Mouse (Mus musculus): ENCODE measurements at regions not wholly inside any gene's neighbourhood (a gene's known extent, or its start where the extent isn't known, plus 50 kb on each side); places are given as distances from the start of the nearest gene placed in this dataset.

DNA sequence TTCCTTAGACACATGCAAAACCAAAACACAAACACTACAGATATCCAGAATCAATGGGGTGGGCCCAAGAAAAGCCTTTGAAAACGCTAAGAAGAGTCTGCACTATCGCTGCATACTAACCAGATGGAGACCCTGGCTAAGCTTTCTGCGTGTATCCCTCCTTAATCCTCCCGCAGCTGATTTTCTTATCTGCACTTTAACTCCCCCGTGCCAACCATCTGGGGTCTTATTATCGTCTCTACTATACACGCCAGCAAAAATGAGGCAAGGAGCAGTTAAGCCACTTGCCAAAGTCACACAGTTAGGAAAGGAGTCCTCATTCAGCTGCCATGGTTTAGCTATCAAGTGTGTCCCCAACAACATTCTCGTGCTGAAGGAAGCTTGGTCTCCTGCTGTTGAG lies 258.4 kb downstream of the Gm12728 start:
- DNase-seq = no peak

DNA sequence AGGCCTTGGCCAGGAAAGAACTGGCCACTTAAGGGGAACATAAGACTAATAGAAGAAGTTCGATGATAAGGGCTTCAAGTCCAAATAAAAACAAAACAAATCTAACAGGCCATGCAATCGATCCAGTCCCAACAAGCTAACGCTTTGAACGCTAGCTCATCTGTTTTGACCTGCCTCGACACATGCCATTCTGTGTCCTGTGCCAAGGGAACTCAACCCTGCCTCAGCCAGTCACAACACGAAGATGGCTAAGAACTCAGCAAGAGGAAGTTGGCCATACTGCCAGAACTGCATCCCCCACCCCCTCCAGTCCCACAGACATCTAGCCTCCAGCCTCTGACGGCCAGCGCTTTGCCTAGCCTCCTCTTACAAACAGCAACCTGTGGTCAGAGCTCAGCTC lies 259.1 kb downstream of the Gm12728 start:
- no peak for DNase-seq

DNA sequence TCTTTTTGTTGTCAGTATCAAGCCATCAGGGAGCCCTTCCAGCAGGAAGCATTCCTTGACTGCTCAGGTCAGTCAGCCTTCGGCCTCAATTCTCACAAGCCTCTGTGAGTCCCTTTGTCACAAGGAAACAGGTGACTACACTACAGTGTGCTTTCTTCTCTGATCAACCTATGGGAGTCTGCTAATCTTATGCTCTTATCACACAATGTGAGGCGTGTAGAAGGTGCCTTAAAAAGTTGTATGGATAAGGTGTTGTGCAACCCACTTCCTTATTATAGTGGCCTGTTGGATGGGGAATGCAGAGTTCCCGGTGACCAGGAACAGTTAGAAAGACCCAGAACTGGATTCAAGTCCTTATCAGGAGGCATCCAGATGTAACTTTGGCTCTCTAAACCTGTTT lies 260.2 kb downstream of the Gm12728 start:
- no peak for DNase-seq

DNA sequence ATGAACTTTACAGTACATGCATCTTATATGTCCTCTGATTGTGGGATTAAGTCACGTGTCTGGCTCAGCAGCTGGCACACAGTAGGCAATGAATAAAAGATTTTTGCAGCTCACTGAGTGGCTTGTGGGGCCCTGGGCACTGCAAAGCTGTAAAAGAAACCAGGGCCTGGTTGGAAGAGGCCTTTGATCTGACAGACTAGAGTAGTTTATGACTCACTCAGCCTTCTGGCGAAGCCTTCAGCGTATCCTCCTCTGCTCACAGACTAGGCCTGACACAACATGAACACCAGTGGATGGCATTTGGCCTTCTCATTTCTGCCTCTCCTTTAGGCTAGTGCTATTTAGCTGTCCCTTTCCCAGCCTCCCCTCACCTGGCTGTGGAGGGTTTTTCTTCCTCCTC lies 260.6 kb downstream of the Gm12728 start:
- DNase-seq = no peak

DNA sequence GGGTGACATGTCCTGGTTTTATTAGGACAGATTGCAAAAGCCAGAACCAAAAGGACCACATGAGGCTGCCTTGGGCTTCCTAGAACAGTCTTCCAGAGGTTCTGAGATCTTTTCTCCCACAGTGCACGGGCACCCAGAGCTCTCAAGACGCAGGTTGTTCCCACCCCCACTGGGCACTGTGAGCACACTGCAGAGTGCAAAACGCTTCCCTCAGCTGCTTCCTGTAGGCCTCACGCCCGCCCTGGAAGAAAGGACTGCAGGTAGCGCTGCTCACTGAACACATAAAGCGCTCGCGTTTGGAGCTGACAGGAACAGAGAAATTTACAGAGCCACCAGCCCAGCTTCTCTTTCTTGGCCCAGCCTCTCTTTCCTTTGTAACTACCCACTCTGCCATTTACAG lies 262.5 kb upstream of the Usp24 start:
- DNase-seq = no peak

DNA sequence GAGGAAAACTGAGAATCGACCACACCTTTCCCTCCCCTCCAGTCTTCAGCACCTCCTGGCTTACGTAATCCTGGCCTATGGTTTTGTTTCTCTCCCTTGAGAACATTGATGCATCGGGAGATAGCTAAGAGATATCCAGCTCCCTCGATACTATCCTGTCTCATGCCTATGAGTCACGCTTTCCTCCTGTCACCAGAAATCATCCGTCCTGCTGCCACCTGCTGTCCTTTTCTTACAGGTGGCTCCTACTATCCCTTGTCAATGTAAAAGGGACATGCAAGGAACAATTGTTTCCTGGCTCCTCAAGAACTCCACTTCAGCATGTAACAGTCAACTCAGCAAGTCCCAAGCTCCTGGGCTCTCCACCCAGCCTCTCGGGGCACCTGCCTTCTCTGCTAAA lies 261.7 kb upstream of the Usp24 start:
- DNase-seq = no peak

DNA sequence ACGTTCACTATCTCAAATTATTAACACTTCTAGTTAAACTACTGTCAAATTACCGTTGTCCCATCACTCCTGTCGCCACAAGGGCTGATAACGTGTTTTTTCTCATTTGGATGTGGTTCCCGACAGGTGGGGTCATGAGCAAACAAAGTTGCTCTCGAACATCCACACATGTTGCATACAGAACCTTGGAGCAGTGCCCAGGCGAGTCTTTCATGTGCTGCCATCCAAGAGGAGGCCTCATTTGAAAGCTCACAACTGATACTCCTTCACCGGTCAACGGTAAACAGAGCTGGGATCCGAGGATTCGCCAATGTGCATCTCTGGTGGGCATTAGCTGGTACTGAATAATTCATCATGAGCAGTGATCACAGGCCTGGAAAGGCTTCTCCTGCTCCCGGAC lies 253.4 kb upstream of the Usp24 start:
- DNase-seq = no peak

DNA sequence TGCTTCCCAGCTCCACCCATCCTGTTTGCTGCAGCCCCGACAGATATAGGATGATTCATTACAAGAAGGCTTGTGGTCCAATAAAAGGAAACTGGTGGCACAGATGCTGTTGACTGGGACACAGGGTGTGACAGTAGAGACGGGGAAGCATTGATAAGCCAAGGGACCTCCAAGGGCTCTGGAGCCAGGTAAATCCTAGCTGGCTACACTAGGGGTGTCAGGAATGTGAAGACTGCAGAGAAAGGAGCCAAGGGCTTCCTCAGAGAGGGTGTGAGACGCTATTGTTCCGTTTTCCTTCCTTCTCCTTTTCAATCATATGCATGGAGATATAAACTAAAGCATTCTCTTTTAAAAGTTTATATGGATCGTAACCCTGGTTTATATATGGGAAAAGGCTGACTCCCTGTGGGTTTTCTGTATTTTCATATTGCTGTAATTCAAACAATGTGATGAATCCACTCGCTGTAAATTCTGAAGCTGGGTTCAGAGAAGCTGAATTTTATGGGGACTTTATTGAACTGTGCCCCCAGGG lies 252.1 kb upstream of the Usp24 start:
- DNase-seq = no peak

DNA sequence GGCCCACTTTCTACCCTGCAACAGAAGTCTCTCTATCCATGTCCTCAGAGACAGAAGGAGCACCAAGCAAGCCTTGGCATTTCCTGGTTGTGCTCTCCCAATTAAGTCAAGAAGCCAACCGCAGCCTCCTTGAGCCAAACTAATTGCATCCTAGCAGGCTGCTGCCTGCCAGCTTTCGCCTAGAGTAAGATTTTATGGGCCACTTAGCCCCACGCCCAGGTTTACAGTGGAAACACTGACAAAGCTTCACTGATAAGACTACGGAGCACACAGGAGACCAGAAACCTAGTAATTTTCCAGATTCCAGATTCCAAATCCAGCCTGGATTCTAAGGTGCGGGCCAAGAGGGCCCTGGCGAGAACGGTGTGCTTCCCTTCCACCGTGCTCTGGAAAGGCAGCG lies 249.0 kb upstream of the Usp24 start:
- DNase-seq = no peak

DNA sequence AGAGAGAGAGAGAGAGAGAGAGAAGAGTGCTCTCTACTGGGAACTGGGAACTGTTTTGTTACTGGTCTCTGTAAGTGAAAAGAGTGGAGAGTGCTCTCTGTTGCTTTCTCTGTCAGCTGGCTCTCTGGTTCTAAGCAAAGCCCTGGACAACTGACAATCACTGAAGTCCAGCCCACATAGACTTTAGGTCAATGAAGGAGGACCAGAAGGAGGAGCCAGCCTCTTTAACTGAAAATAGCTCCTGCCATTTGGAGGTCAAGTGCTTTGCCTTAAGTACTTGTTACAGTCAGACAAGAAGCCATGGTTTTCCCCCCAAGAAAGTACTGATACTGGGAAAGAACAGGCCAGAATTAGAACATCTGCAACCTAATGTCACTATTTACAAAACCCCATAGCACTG lies 232.5 kb upstream of the Usp24 start:
- DNase-seq = no peak

DNA sequence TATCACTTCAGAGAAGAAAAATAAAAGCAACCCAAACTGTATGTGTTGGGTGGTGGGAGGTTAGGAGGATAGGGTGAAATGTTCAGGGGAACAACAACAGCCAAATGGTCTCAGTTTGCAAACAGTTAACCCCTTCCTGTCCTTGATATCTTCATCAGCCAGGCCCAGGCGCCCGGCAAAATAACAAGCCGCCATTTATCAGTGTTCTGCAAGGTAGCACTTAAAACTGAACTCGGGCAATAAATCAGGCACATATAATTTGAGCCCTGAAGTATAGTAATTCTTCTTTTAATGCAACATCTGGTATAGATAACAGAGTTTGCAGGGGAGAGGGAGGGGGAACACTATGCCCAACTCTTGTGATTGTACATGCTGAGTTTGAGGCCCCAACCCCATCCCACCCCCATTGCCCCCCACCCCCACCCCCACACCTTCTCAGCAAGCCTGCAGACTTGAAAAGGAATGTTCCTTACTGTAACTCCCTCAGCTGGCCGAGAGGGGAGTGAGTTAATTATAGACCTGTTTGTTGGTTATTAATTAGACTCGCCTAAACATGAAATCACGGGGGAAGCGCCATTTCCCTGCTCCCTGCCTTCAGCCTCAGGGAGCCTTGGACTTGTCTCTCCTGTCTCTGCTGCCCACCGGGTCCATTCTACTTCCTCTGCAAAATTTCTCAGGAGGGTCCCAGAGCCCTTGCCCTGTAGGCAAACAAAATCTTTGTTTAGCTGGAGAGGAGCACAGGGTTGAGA lies 223.9 kb upstream of the Usp24 start:
- no peak for DNase-seq

DNA sequence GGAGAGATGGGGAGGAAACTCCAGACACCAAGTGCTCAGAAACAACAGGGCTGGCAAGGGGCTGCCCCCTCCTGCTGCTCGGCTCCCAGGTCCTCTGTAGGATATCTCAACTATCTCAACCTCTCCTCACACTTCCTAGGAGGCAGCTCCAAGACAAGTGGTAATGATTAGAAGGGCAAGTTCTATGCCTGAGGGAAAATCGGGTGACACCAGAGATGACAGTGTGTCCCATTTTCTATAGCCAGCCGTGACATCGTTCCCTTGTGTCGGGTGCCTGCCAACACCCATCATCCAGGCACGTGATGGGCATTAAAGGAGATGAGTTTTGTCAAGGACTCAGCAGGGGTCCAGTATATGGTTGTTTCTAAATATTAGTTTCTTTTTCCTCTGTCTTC lies 223.3 kb upstream of the Usp24 start:
- DNase-seq = no peak

DNA sequence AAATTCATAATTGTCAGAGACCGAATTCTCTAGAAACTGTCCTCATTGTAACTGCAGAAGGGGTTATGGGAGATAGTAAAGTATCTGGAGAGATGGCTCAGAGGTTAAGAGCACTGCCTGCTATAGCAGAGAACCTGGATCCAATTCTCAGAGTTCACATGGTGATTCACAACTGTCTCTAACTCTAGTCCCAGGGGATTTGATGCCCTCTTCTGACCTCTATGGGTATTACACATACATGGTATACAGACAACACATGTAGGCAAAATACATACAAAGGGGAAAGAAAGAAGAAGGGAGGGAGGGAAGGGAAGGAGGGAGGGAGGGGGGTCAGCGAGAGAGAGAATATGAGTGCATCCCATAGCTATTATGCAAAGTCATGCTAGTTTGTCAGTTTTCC lies 222.8 kb upstream of the Usp24 start:
- no peak for DNase-seq

DNA sequence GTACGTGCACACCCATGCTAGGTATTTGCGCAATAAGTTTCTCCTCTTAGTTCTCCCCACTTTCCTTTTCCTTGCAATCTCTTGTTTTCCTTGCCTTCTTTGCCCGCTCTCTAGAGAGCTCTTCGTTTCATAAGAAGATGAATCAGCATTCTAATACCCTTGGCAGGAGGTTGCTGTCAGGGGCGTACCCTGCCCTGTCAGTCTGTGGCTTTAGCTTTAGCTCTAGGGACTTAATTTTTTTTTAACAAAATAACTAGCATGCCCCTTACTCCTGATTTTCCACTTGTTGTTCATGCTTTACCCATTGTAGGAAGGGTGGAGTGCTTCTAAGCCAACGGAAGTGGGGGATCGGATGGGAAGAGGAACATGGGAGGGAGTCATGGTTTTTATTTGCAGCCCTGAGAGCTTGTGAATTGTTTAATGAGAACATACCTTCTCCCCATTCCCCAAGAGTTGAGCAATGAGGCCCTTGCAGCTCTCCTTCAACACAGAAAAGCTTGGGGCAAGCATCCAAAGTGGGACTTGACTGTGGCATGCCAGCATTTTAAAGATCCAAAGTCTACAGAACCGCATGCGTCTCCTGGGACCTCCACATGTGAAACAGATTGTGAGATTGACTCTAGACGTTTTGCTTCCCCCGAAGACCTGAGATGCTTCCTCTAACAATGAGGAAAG lies 221.0 kb upstream of the Usp24 start:
- DNase-seq = no peak

DNA sequence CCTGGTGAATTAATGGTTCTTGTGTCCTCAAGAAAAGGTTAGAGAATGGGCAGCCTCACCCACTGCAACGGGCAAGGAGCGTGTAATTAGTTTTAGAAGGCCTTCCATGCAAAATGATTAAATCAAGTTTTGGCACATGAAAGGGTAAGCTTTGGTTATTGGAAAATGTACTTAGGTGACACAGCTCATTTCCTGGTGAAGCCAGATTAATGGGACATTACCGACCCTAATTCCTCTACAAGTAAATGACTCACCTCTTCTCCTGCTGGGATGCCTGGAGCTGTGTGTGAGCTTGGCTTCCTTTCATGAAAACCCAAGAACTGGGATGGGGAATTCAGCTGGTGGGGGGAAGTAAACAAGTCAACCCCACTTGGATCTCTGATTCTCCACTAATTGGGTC lies 219.9 kb upstream of the Usp24 start:
- no peak for DNase-seq

DNA sequence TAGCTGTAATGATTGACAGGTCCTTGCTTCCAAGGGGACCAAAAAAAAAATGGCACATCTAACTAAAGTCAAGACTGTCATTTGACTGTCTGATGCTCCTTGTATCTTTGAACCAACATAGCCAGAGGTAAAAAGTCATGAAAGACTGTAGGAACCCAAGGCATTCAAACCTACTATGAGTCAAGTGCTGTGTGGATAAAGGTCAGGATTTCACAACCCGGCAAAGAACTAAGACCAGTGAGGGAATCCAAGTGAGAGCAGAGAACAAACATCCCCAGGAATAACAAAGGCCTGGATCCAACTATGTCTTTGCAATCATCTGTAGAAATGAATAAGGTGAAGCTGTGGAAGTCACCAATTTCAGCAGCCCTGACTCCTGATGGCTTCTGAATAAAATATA lies 218.2 kb upstream of the Usp24 start:
- DNase-seq = no peak

DNA sequence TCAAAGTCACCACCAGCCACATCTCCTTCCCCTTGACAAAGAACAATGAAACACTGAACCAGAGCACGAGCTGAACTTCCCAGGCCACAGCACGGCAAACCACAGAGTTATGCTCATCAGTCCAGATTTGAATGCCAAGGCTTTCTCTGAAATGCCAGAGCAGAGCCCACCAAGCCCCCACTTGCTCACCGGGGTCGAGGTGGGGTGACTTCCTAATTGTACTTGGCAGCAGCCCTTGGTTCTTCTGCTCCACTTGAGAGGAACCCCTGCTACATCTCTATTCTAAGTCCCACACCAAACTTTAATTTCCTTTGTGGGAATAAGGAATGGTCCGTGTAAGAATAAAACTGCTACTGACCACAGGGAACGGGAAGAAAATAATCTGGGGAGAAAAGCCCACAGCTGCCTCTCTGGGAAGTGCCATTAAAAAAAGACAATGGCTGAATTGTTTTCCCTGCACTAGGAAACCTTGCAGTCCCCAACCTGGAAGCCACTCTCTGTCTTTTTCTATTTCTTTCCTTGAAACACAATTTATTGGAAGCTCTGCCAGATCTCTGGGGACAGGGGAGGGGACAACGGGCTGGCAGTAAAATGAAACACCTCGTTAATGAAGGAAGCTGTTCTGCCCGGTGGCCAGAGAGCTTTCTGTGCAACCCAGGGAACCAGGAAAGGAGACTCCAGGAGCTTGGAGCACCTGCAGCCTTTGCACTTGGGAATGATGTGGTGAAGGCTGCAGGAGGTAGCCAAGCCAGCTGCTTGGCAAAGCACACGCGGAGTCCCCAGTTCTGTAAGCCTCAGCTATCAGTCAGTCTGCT lies 215.6 kb upstream of the Usp24 start:
- DNase-seq = no peak

DNA sequence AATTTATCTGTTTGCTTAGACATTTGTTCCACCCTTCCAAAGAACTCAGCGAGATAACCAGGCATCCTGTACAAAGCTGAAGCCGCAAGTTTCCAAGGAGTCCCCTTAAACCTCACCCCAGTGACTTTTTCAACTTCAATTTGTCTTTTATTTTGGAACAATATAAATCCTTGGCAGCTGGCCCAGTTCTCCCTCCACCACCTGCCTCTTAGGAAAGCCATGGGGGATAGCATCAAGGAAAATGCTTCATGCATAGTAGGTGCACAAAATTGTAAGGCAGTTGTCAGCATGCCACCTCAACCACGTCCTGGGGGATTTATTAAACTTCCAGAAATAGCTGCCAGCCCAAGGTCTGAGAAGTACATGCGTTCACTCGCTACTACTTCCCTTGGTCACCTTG lies 214.1 kb upstream of the Usp24 start:
- no peak for DNase-seq

DNA sequence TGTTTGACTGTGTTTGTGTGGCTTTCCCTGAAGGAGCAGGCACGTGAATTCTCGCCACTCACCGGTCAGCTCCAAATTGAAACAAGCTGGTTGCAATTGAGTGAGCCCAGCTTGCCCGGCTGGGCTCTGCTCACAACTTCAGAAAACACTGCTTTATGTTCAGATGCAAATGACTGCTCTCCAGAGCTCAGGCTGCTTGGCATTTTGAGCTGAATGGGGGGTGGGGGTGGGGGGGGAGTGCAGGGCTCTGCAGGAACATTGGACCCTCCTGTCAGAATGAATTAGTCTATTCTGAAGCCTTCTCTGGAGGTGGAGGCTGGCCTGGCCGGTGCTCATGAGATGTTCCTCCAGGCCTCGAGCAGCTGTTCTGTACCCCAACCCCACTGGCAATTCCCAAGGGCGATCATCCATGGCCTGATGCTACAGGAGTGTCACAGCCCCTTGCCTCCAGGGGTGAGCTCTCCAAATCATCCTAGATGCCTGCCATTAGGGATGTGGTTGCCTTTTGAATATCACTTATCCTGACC lies 213.5 kb upstream of the Usp24 start:
- DNase-seq = no peak

DNA sequence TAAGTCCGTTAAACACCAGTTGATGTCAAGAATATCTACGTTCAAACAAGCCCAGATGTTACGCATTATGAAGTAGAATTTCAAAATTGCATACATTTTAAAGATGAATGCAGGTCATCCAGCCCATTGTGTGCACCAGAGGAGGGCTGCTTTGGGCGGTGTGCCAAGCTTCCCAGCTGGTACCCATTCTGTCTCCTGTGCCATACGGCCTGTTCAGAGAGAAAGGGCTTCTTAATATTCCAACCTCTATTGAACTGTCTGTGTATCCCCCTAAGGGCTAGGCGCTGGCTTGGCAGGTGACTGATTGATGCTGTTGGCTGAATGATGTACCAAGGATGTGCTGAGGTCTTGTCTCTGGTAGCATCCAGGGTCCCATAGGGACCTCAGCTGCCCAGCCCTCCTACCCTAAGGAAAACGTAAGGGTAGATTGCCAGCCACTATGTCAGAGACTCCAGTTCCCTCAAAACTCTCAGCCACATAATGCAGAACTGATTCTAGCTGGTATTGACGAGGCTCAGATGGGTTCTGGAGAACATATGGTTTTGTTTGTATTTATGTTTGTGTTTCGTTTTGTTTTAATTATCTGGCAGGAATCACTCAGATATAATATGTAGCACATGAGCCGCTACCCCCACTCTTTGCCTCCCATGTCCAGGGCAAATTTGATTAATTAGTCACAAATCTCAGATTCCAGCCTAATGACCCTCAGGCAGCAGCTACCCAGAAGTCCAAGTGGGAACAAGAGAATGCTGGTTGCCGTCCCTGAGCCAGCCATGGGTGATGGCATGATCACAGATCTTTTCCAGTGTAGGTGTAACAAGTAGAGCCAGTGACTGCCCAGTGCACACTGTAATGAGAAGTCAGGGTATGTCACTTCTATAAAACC lies 212.0 kb upstream of the Usp24 start:
- DNase-seq = no peak

DNA sequence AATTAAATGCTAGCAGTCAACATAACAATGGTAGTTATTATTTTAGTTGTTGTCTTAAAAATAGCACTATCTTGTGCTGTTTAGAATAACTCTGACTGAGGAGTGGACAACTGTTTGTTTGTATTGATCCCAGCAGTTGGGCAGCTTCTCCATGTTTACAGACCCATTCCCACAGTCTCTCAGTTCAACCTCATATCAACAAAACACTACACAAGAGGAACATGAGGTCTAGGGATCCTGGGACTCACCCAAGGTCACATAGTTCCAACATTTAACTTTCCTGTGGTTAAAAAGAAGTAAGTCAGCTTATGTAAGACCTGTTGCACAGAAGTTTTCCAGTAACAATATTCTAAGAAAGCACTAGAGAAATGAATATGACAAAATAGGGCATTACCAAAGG lies 203.0 kb upstream of the Usp24 start:
- DNase-seq = no peak

DNA sequence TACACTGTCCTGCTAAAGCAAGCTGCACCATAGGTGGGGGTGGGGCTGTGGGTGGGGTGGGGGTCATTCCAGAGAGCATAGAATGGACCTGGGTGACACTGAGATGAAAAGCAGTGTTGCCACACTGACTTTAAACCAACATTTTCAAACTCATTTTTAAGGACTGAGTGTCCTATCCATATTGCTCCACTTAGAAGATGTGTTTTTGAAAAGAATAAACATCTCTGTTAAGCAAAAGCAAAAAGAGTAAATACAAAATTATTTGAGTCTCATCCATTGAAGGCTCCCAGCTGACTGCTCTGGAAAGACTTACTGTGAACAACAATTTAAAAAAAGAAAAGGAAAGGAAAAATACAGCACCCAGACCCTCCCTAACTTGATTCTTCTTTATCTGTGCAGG lies 202.3 kb upstream of the Usp24 start:
- no peak for DNase-seq

Data from heart, postnatal 4 days (tissue).